Mouse (Mus musculus): Measurements from ENCODE around the gene Btbd35f9.
"Not testable (repeated sequence)": the region's sequence is repeated elsewhere in the genome, so short reads cannot be mapped to it uniquely, and the experiment has no call there.

Gene Btbd35f9

GRCm38 (mm10) chrX:34161399-34161798 lies at the start of gene Btbd35f9:
Gene Btbd35f9, minus strand, starts transcription at chrX:34161499.
- DNase-seq: not testable (repeated sequence)
